Comparison of ENCODE assay signal across 8 mouse cellular contexts in the genomic region with DNA sequence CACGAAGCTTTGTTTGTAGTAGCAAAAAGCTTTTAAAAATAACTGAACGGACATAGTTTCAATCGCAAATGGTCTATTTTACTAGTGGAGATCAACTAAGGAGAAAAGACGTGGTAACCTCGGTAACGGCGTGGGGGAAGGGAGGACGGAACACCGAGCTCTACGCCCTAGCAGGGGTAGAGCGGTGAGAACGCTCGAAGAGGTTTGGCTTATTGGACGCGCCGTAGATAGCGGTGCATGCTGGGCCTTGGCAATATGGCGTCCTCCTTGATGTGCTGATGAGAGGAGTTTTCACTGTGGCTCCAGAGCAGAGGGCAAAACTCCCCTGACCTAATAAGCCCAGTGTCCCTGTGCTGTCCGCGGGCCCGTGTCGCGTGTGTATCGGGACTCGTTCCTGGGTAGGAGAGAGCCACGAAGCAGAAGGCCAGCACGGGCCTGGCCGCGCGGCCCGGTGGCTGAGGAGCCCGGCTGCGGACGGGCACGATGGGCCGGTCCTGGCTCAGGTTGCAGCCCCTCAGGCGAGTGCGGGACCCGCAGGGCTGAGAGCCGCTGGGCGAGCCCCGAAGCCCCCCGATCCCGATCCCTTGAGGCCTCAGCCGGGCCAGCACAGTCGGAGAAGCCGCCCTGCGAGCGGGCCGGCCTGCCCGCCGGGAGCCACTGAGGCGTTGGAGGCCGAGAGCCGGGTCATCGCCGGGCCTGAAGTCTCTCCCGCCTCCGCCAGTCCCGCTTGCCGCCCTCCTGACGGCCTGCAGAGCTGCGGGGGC. TPM values are rescaled to one million over a fixed set of nuclear protein-coding genes. Genes with fewer than 3 reads are reported as not detected.
DNase-seq lines count a peak whose midpoint lies in the region; ATAC-seq lines count a peak whose summit lies in the region.

A gene (plus strand): TSS at position 143 of the 764 bp plus-strand sequence.

- no peaks in the 10 kb centered on the region; the same call in none of the 2 replicates for H3K4me1 ChIP-seq in hindbrain, embryonic 11.5 days (replicated peaks; ENCODE audit: control insufficient read depth, insufficient read depth, low read length)

- peak within 1 kb of the TSS; percentile 84 for H3K4me2 ChIP-seq in hindbrain, embryonic 11.5 days (replicated peaks; ENCODE audit: low read depth, low read length)

- peak; percentile 97 for ATAC-seq in hindbrain, embryonic 11.5 days (ENCODE audit: low FRiP score)

- DNase-seq in Muller cell, postnatal 12 days (ENCODE audit: inconsistent ontology term), result peak; percentile 90
- DNase-seq in cerebellum, adult 9-11 months, result peak; percentile 97
- DNase-seq in frontal cortex, adult 2 months (ENCODE audit: extremely low spot score in 1 of 2, low spot score in 1 of 2), result peak; percentile 96 to 100
- peak; percentile 98 for DNase-seq in hindbrain, embryonic 11.5 days (ENCODE audit: low spot score)
- peak; percentile 99 for DNase-seq in layer of hippocampus, postnatal 10 days (ENCODE audit: low spot score in 2 of 2)
- peak; percentile 98 for DNase-seq in lung, postnatal 10 days
- peak; percentile 98 for DNase-seq in ovary, postnatal 36 days (ENCODE audit: low spot score)
- peak; percentile 96 for DNase-seq in thymus, postnatal 25 days

- no peaks in the 10 kb centered on the region for H3K9me3 ChIP-seq in hindbrain, embryonic 11.5 days (ENCODE audit: control insufficient read depth, low read length)

- peak within 1 kb of the TSS; percentile 99 for H3K4me3 ChIP-seq in hindbrain, embryonic 11.5 days (ENCODE audit: low read depth, low read length)

- H3K36me3 ChIP-seq in hindbrain, embryonic 11.5 days (ENCODE audit: control insufficient read depth, insufficient read depth, low read length), result no peaks in the 10 kb centered on the region

- peak within 1 kb of the TSS; percentile 82 for H3K27ac ChIP-seq in hindbrain, embryonic 11.5 days (ENCODE audit: low read depth, low read length)

- under 1% methylated on average over 57 of the region's 63 CpGs for WGBS in hindbrain, embryonic 11.5 days

- no peaks in the 10 kb centered on the region for H3K27me3 ChIP-seq in hindbrain, embryonic 11.5 days (ENCODE audit: control insufficient read depth, insufficient read depth, low read length)

- H3K9ac ChIP-seq in hindbrain, embryonic 11.5 days (ENCODE audit: low read depth, low read length), result peak within 1 kb of the TSS; percentile 86

RNA-seq across cellular contexts. Expression of the gene that starts here (rescaled TPM):
- 36.0 and 38.6 TPM in 2 replicates for polyA plus RNA-seq in frontal cortex, adult 2 months (2012; rRNA removed)
- polyA plus RNA-seq in hindbrain, embryonic 11.5 days (2014; fragmentation: Nextera tagmentation; extraction: Ambion mirVana), result 10.4 and 12.4 TPM in 2 replicates
- 10 to 100 TPM; 50.2 to 61.3 TPM for total RNA-seq in layer of hippocampus, postnatal 10 days (2021)

Comparison
In these comparisons a context has a peak if more than half of its experiments do, and no peak if none do; other contexts are left out.
1. Peak in every context shown above with its lines: DNase-seq, ATAC-seq, H3K4me3 ChIP-seq and H3K27ac ChIP-seq.